Mouse (Mus musculus) CD4-positive helper T cell, adult 2 months (primary cell): Measurements from ENCODE around the gene Zfp46.

Source experiments
- DNase-seq: peaks from one replicate; pipeline ENCODE4 v3.0.0-alpha.2; 2012; ENCODE audit warnings: low read depth, missing footprints, low spot score

Gene Zfp46

GRCm38 (mm10) chr4:136311042-136311999 lies 26.8 kb downstream of the Zfp46 start:
- DNase-seq = peak; percentile 63

- DNase-seq = peak; percentile 12
Measured at GRCm38 (mm10) chr4:136312616-136313015, 28.1 kb downstream of the Zfp46 start.

GRCm38 (mm10) chr4:136317667-136318066 lies 33.2 kb downstream of the Zfp46 start:
- DNase-seq = no peak

- no peak for DNase-seq
Measured at GRCm38 (mm10) chr4:136320016-136320415, 35.5 kb downstream of the Zfp46 start.

GRCm38 (mm10) chr4:136324226-136324625 lies 39.7 kb downstream of the Zfp46 start:
- DNase-seq = no peak

GRCm38 (mm10) chr4:136327238-136327637 lies 42.8 kb downstream of the Zfp46 start:
- no peak for DNase-seq

- DNase-seq = peak; percentile 27
Measured at GRCm38 (mm10) chr4:136328115-136328514, 43.6 kb downstream of the Zfp46 start.

GRCm38 (mm10) chr4:136331709-136332108 lies 47.2 kb downstream of the Zfp46 start:
- DNase-seq = no peak

- DNase-seq = no peak
Measured at GRCm38 (mm10) chr4:136333191-136333590, 48.7 kb downstream of the Zfp46 start.

GRCm38 (mm10) chr4:136335065-136335464 lies 50.6 kb downstream of the Zfp46 start:
- DNase-seq = no peak

- no peak for DNase-seq
Measured at GRCm38 (mm10) chr4:136337129-136337528, 52.6 kb downstream of the Zfp46 start.
